Comparison of ENCODE assay signal across 12 mouse cellular contexts in the genomic region with DNA sequence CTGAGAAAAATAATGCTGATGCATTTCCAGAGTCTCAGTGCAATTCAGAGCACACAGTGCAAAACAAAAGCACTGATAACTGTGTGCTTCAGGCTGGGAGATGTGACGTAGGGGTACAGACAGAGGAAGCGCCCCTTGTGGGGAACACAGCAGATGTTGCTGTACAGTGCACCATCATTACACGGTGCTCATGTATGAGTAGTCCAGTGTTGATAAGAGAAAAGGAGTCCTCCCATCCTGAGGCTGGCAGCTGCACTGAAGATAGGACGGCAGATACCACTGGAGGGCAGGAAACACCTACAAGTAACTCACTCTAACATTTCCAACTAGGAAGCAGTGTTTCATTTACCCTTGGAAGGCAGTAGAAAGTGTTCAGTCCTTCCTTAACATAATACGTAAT.
A peak's percentile ranks its signal among the peaks of the same experiment; 100 is the strongest.
DNase-seq lines count a peak whose midpoint lies in the region; ATAC-seq and TF ChIP-seq lines count a peak whose summit lies in the region.
"Had no signal": no experiment of that assay in that cellular context is flagged by ENCODE, and none has a peak within 500 bp of the region (broad histone marks: within the 10 kb centered on the region; RNA-seq: fewer than 3 reads in every experiment).

No protein-coding gene starts in this region.

- 70% methylated on average over 5 of the region's 5 CpGs for WGBS in forebrain, embryonic 15.5 days
- WGBS in forebrain, embryonic 11.5 days: 79% methylated on average over 5 of the region's 5 CpGs
- WGBS in lung, postnatal 0 days: 58% methylated on average over 5 of the region's 5 CpGs
- 60% methylated on average over 5 of the region's 5 CpGs for WGBS in intestine, postnatal 0 days
- WGBS in neural tube, embryonic 14.5 days: 59% methylated on average over 5 of the region's 5 CpGs

- TF ChIP-seq CTCF in lung, postnatal 0 days (IDR thresholded peaks at IDR 0.05): peak; percentile 33
- TF ChIP-seq CTCF in intestine, postnatal 0 days (IDR thresholded peaks at IDR 0.05; ENCODE audit: low read depth): peak; percentile 42

- no peak overlapping the region for H3K4me3 ChIP-seq in forebrain, embryonic 15.5 days
- H3K4me3 ChIP-seq in forebrain, embryonic 11.5 days (ENCODE audit: low read depth, low read length): no peak overlapping the region
- H3K4me3 ChIP-seq in lung, postnatal 0 days (ENCODE audit: low read depth, low read length): no peak overlapping the region
- H3K4me3 ChIP-seq in intestine, postnatal 0 days (ENCODE audit: low read depth, low read length): no peak overlapping the region
- H3K4me3 ChIP-seq in neural tube, embryonic 14.5 days (ENCODE audit: low read depth, low read length): no peak overlapping the region
- H3K4me3 ChIP-seq: limb, embryonic 10.5 days had no signal

- no peak for TF ChIP-seq EP300 in lung, postnatal 0 days (IDR thresholded peaks at IDR 0.05)

- H3K4me1 ChIP-seq in forebrain, embryonic 15.5 days: no peaks in the 10 kb centered on the region
- H3K4me1 ChIP-seq in forebrain, embryonic 11.5 days (replicated peaks; ENCODE audit: control insufficient read depth, insufficient read depth, low read length): no peaks in the 10 kb centered on the region
- H3K4me1 ChIP-seq in lung, postnatal 0 days (ENCODE audit: insufficient read depth, low read depth, low read length): no peaks in the 10 kb centered on the region
- no peaks in the 10 kb centered on the region for H3K4me1 ChIP-seq in intestine, postnatal 0 days (replicated peaks; ENCODE audit: control insufficient read depth, insufficient read depth, low read length)
- no peaks in the 10 kb centered on the region for H3K4me1 ChIP-seq in neural tube, embryonic 14.5 days (ENCODE audit: control insufficient read depth, insufficient read depth, low read length)
- H3K4me1 ChIP-seq: limb, embryonic 10.5 days had no signal

- H3K27me3 ChIP-seq in forebrain, embryonic 15.5 days: no peaks in the 10 kb centered on the region
- H3K27me3 ChIP-seq in forebrain, embryonic 11.5 days (ENCODE audit: control insufficient read depth, insufficient read depth, low read length): no peaks in the 10 kb centered on the region
- H3K27me3 ChIP-seq in lung, postnatal 0 days (replicated peaks; ENCODE audit: insufficient read depth, low read length): no peaks in the 10 kb centered on the region
- H3K27me3 ChIP-seq in intestine, postnatal 0 days (replicated peaks; ENCODE audit: control insufficient read depth, insufficient read depth, low read length): no peaks in the 10 kb centered on the region
- H3K27me3 ChIP-seq in neural tube, embryonic 14.5 days (ENCODE audit: control insufficient read depth, insufficient read depth, low read length): no peaks in the 10 kb centered on the region

- no peaks in the 10 kb centered on the region for H3K36me3 ChIP-seq in forebrain, embryonic 15.5 days
- H3K36me3 ChIP-seq in forebrain, embryonic 11.5 days (ENCODE audit: control insufficient read depth, insufficient read depth, low read length): no peaks in the 10 kb centered on the region
- no peaks in the 10 kb centered on the region for H3K36me3 ChIP-seq in lung, postnatal 0 days (ENCODE audit: insufficient read depth, low read length)
- no peaks in the 10 kb centered on the region for H3K36me3 ChIP-seq in intestine, postnatal 0 days (ENCODE audit: control insufficient read depth, insufficient read depth)
- no peaks in the 10 kb centered on the region for H3K36me3 ChIP-seq in neural tube, embryonic 14.5 days (ENCODE audit: control insufficient read depth, insufficient read depth, low read length)
- H3K36me3 ChIP-seq: limb, embryonic 10.5 days had no signal

- H3K4me2 ChIP-seq in forebrain, embryonic 15.5 days (replicated peaks): no peak overlapping the region
- H3K4me2 ChIP-seq in forebrain, embryonic 11.5 days (ENCODE audit: low read depth, low read length, severe bottlenecking): no peak overlapping the region
- H3K4me2 ChIP-seq in lung, postnatal 0 days (replicated peaks; ENCODE audit: low read depth, low read length): no peak overlapping the region
- no peak overlapping the region for H3K4me2 ChIP-seq in intestine, postnatal 0 days (replicated peaks; ENCODE audit: low read depth)
- H3K4me2 ChIP-seq in neural tube, embryonic 14.5 days (ENCODE audit: low read depth, low read length): no peak overlapping the region

- H3K27ac ChIP-seq in forebrain, embryonic 15.5 days (replicated peaks): no peak overlapping the region
- no peak overlapping the region for H3K27ac ChIP-seq in forebrain, embryonic 11.5 days (ENCODE audit: low read depth, low read length)
- H3K27ac ChIP-seq in lung, postnatal 0 days (ENCODE audit: low read length): no peak overlapping the region
- no peak overlapping the region for H3K27ac ChIP-seq in intestine, postnatal 0 days (ENCODE audit: low read depth, low read length)
- H3K27ac ChIP-seq in neural tube, embryonic 14.5 days (ENCODE audit: low read depth, low read length): peak overlapping the region; percentile 28; the same call in 1 of the 2 replicates
- H3K27ac ChIP-seq: limb, embryonic 10.5 days had no signal

- no peaks in the 10 kb centered on the region for H3K9me3 ChIP-seq in forebrain, embryonic 15.5 days
- no peaks in the 10 kb centered on the region for H3K9me3 ChIP-seq in forebrain, embryonic 11.5 days (ENCODE audit: control insufficient read depth, low read length)
- no peaks in the 10 kb centered on the region for H3K9me3 ChIP-seq in lung, postnatal 0 days (ENCODE audit: low read length)
- no peaks in the 10 kb centered on the region for H3K9me3 ChIP-seq in intestine, postnatal 0 days (ENCODE audit: control insufficient read depth)
- no peaks in the 10 kb centered on the region for H3K9me3 ChIP-seq in neural tube, embryonic 14.5 days (ENCODE audit: control insufficient read depth, low read length)
- H3K9me3 ChIP-seq: limb, embryonic 10.5 days had no signal

- no peak overlapping the region for H3K9ac ChIP-seq in forebrain, embryonic 15.5 days (replicated peaks)
- no peak overlapping the region for H3K9ac ChIP-seq in forebrain, embryonic 11.5 days (ENCODE audit: low read length)
- H3K9ac ChIP-seq in lung, postnatal 0 days (replicated peaks; ENCODE audit: low read depth): no peak overlapping the region
- no peak overlapping the region for H3K9ac ChIP-seq in intestine, postnatal 0 days (ENCODE audit: low read depth, low read length)
- H3K9ac ChIP-seq in neural tube, embryonic 14.5 days (replicated peaks; ENCODE audit: low read depth, low read length): no peak overlapping the region

- DNase-seq in forebrain, embryonic 11.5 days (ENCODE audit: low spot score): no peak
- no peak for DNase-seq in lung, postnatal 0 days (ENCODE audit: low spot score)
- DNase-seq in lung, adult 18-20 months: no peak
- DNase-seq in cerebellum, postnatal 14 days: no peak
- DNase-seq in spleen, postnatal 14 days (ENCODE audit: low spot score in 2 of 2): no peak
- DNase-seq: cerebellum, postnatal 10 days; heart, postnatal 14 days; thymus, adult 18-20 months had no signal

- 0 out of 2 replicates have a peak, but pooled peaks have one; percentile 26 for ATAC-seq in forebrain, embryonic 15.5 days (replicated peaks)
- no peak for ATAC-seq in forebrain, embryonic 11.5 days (replicated peaks; ENCODE audit: low FRiP score)
- no peak for ATAC-seq in lung, postnatal 0 days
- no peak for ATAC-seq in intestine, postnatal 0 days
- peak; percentile 87; the same call in 1 of the 2 replicates for ATAC-seq in neural tube, embryonic 14.5 days (ENCODE audit: low read depth)

Comparison
In these comparisons a context has a peak if more than half of its experiments do, and no peak if none do; other contexts are left out.
1. ATAC-seq: peak in forebrain, embryonic 15.5 days (single experiment) and neural tube, embryonic 14.5 days (single experiment); none in forebrain, embryonic 11.5 days (single experiment), lung, postnatal 0 days (single experiment) and intestine, postnatal 0 days (single experiment).